ENCODE assay signal across 8 mouse cellular contexts in genomic region chr15:6873154-6873806, GRCm38 (mm10). TPM values are rescaled to one million over a fixed set of nuclear protein-coding genes. Genes with fewer than 3 reads are reported as not detected.
DNase-seq lines count a peak whose midpoint lies in the region; ATAC-seq and TF ChIP-seq lines count a peak whose summit lies in the region.

No protein-coding gene starts in this region.

- H3K79me2 ChIP-seq in liver, adult 2 months (ENCODE audit: control insufficient read depth, insufficient read depth, low read length), result no peaks in the 10 kb centered on the region

- no peak for TF ChIP-seq CTCF in liver, adult 2 months (IDR thresholded peaks at IDR 0.05; ENCODE audit: low read depth, low read length)

- H3K9me3 ChIP-seq in forebrain, embryonic 15.5 days, result no peaks in the 10 kb centered on the region
- no peaks in the 10 kb centered on the region for H3K9me3 ChIP-seq in midbrain, embryonic 14.5 days (ENCODE audit: control insufficient read depth, low read length)

- H3K9ac ChIP-seq in liver, adult 2 months (ENCODE audit: low read depth, low read length), result peak overlapping the region; percentile 2; the same call in 1 of the 2 replicates
- no peak overlapping the region for H3K9ac ChIP-seq in forebrain, embryonic 15.5 days (replicated peaks)
- no peak overlapping the region for H3K9ac ChIP-seq in midbrain, embryonic 14.5 days (replicated peaks; ENCODE audit: low read length)

- WGBS in liver, adult 2 months, result 35% methylated on average over 17 of the region's 17 CpGs
- 35% methylated on average over 17 of the region's 17 CpGs for WGBS in forebrain, embryonic 15.5 days
- WGBS in midbrain, embryonic 14.5 days, result 40% methylated on average over 17 of the region's 17 CpGs

- H3K27me3 ChIP-seq in liver, adult 2 months (ENCODE audit: control insufficient read depth, insufficient read depth, low read length), result 0 out of 2 replicates have a peak, but pooled peaks cover 6% of the 10 kb centered on the region
- peaks cover 26% of the 10 kb centered on the region for H3K27me3 ChIP-seq in forebrain, embryonic 15.5 days
- H3K27me3 ChIP-seq in midbrain, embryonic 14.5 days (ENCODE audit: control insufficient read depth, insufficient read depth, low read length), result peaks cover 20% of the 10 kb centered on the region

- no peak for DNase-seq in liver, adult 2 months (ENCODE audit: extremely low read depth, low read depth, low spot score)
- DNase-seq in liver, result no peak
- DNase-seq in kidney, postnatal 25 days, result peak; percentile 8 to 43
- peak; percentile 28 for DNase-seq in midbrain, embryonic 14.5 days
- DNase-seq in c-Kit-positive CD71-positive TER-119-positive erythroid progenitor cells, embryonic 14.5 days (ENCODE audit: low spot score), result no peak
- DNase-seq in frontal cortex, postnatal 14 days (ENCODE audit: low spot score in 2 of 2), result no peak

- H3K27ac ChIP-seq in liver, adult 2 months (replicated peaks; ENCODE audit: insufficient read depth, low read depth, low read length), result peak overlapping the region; percentile 59; the same call in 1 of the 2 replicates
- H3K27ac ChIP-seq in forebrain, embryonic 15.5 days (replicated peaks), result no peak overlapping the region
- no peak overlapping the region for H3K27ac ChIP-seq in midbrain, embryonic 14.5 days (replicated peaks; ENCODE audit: low read depth, low read length)

- ATAC-seq in forebrain, embryonic 15.5 days (replicated peaks), result no peak
- ATAC-seq in midbrain, embryonic 14.5 days (ENCODE audit: low FRiP score, low TSS enrichment), result no peak
- ATAC-seq in cerebellum, adult (ENCODE audit: insufficient number of reproducible peaks, low FRiP score, low TSS enrichment), result no peak

- H3K36me3 ChIP-seq in liver, adult 2 months (ENCODE audit: control insufficient read depth, insufficient read depth, low read length), result no peaks in the 10 kb centered on the region
- H3K36me3 ChIP-seq in forebrain, embryonic 15.5 days, result no peaks in the 10 kb centered on the region
- no peaks in the 10 kb centered on the region for H3K36me3 ChIP-seq in midbrain, embryonic 14.5 days (ENCODE audit: control insufficient read depth, insufficient read depth, low read length)

- TF ChIP-seq POLR2A in liver, adult 2 months (IDR thresholded peaks at IDR 0.05; ENCODE audit: extremely low read depth, insufficient read depth, low read length), result no peak

- H3K4me1 ChIP-seq in liver, adult 2 months (ENCODE audit: control insufficient read depth, insufficient read depth, low read length), result peaks cover 4% of the 10 kb centered on the region; the same call in 1 of the 2 replicates
- H3K4me1 ChIP-seq in forebrain, embryonic 15.5 days, result peaks cover 12% of the 10 kb centered on the region
- H3K4me1 ChIP-seq in midbrain, embryonic 14.5 days (ENCODE audit: control insufficient read depth, insufficient read depth, low read length), result peaks cover 11% of the 10 kb centered on the region

- peak overlapping the region; percentile 62 for H3K4me2 ChIP-seq in forebrain, embryonic 15.5 days (replicated peaks)
- peak overlapping the region; percentile 68 for H3K4me2 ChIP-seq in midbrain, embryonic 14.5 days (ENCODE audit: low read length)

- H3K4me3 ChIP-seq in liver, adult 2 months (ENCODE audit: insufficient read depth, low read depth, low read length), result peak overlapping the region; percentile 72; the same call in 1 of the 2 replicates
- peak overlapping the region; percentile 38 for H3K4me3 ChIP-seq in forebrain, embryonic 15.5 days
- peak overlapping the region; percentile 38; the same call in 1 of the 2 replicates for H3K4me3 ChIP-seq in midbrain, embryonic 14.5 days (replicated peaks; ENCODE audit: low read depth, low read length)

RNA-seq across cellular contexts. Expression of gene Osmr, which starts 1.5 kb away (rescaled TPM):
- total RNA-seq in liver, adult 2 months (2014; rRNA removed), result 4.8 and 6.4 TPM in 2 replicates
- 0.41 and 0.69 TPM in 2 replicates for polyA plus RNA-seq in liver, adult 2 months (2012; rRNA removed)
- polyA plus RNA-seq in forebrain, embryonic 15.5 days (2015; fragmentation: Nextera tagmentation; extraction: Ambion mirVana), result 1.2 and 1.4 TPM in 2 replicates
- polyA plus RNA-seq in midbrain, embryonic 14.5 days (2014; fragmentation: Nextera tagmentation; extraction: Ambion mirVana), result 0.85 and 1.8 TPM in 2 replicates

Comparison
In these comparisons a context has a peak if more than half of its experiments do, and no peak if none do; other contexts are left out.
1. DNase-seq: peak in kidney, postnatal 25 days (2 of 2) and midbrain, embryonic 14.5 days (single experiment); none in liver, adult 2 months (single experiment), liver (single experiment), c-Kit-positive CD71-positive TER-119-positive erythroid progenitor cells, embryonic 14.5 days (single experiment) and frontal cortex, postnatal 14 days (0 of 2).
2. Peak in every context shown above with its lines, with median percentiles within 50 percentile points of each other: H3K4me3 ChIP-seq.